Mouse (Mus musculus): Measurements from ENCODE around the gene Zfp282.
A peak's percentile ranks its signal among the peaks of the same experiment; 100 is the strongest.
"Not testable (repeated sequence)": the region's sequence is repeated elsewhere in the genome, so short reads cannot be mapped to it uniquely, and the experiment has no call there.

Gene Zfp282

GRCm38 (mm10) chr6:47877058-47877457 lies at the start of gene Zfp282:
Zfp282 (plus strand) TSS chr6:47877204.
- no peak for DNase-seq

GRCm38 (mm10) chr6:47827462-47827861 lies 49.5 kb upstream of the Zfp282 start:
- DNase-seq = no peak

DNA sequence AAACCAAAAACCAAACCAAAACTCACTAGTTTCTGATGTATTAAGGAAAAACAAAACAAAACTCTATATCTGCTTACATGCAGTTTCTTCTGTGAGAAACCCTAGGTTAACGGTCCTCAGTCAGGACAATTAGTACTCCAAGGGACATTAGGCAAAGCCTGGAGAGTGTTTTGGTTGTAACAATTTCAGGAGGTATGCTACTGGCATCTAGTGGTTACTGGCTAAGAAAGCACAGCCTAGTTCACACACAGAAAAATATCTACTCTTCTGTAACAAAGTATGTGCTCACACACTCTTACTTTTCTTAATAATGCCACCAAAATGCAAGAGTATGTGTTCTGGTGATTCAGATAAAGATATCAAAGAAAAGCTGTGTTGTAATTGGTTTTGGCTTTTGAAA lies 48.1 kb upstream of the Zfp282 start:
- no peak for DNase-seq

DNA sequence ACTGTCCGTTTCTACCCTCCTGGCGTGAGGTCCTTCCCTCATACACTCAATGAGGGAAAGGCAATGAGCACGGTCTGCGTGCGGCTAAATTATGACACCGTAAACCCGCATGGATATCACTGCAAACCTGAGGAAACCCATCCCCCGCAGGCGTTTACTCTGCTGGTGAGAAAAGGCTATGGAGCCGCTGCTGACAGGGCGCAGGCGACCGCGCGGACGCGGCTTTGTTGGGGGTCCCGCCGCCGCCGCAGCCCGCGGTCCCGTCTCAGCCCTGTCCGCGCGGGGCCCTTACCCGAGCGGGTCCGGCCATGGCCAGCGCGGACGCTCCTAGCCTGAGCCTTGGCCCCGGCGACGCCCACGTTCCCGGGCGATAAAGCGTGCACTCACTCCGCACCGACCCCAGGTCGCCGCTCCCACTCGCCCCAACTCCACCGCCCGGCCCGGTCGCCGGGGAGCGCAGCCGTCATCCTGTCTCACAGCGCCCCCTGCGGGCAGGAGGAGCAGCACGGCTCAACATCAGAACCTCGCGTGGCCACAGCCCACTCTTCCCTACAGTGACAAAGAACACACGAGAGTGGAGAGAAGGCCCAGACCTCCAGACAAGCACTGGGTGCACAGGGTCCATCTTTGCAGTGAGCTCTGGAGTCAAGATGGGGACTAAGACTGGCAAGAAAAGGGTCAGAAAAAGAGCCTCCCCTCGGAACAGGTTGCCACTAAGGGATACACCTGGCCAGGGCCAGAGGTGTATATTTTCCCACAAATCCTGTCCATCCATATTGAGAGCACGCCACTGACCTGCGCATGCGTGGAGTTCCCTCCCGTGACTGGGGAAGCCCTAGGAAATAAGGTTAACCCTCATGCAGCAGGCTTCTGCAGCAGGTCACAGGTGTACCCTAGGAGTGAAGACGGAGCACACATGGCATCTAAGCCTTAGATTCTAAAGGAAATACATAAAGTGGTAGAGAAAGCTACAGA lies 46.6 kb upstream of the Zfp282 start, which contains the start of gene Zfp786:
Zfp786 (minus strand) TSS at position 764 of the 975 bp plus-strand sequence.
- DNase-seq = peak; percentile 98

DNA sequence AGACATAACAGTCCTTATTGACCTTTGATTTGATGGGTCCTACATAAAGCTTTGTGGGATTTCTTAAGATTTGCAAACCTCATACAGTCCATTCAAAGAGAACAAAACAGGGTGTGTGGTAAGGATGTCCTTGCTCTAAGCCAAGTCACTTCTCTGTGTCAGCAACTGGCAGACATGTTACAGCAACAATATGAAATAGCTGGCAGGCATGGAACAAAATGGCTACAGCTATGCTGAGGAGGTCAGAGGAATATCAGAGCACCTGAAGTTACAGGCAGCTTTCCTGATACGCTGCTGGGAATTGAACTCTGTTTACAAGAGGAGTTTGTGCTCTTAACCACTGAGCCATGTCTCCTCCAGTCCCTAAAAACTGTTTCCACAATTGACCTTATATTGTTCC lies 44.8 kb upstream of the Zfp282 start:
- DNase-seq = no peak

- DNase-seq = peak; percentile 99
Observed at GRCm38 (mm10) chr6:47835482-47835983, 41.5 kb upstream of the Zfp282 start, which contains the start of gene Zfp398. Zfp398 (plus strand) TSS chr6:47835661.

DNA sequence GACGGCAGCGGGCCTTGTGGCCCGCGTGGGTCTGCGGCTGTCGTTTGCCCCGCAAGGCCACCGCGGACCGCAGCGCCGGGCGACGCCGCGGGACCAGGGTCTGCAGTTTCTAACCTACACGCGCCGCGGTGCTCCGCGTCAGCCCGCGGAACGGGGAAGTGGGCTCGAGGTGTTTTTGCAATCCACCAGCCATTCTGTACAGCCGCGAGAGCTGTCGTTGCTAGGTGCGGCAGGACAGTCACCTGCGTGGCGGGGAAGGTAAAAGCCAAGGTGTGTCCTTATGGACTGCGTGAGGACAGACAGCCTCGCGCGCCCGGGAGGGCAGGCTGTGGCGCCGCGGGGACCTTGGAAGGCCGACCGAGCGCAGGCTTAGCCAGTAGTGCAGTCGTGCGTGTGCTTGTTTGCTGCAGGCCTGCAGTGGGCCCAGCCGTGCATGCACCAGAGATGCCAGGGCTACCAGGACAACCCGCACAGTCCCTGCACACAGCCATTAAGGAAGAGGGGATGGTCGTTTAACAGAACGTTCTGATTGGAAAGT lies 41.0 kb upstream of the Zfp282 start:
- DNase-seq = peak; percentile 94

DNA sequence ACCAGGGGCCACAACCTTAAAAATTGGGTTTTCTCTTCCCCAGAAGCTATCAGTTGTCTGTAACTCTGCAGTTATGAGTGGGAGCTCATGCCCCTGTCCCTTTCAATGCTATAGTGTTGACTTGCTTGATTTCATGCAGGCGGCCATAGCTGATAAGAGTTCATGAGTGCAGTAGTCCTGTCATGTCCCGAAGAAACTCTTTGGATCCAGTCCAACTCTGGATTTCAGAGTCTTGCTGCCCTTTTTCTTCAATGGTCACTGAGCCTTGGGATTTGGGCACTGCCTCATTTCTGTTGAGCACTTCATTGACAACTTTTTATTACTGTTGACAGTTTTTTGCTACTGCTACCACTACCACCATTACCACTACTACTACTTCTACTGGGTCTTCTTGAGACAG lies 39.4 kb upstream of the Zfp282 start:
- DNase-seq = no peak

DNA sequence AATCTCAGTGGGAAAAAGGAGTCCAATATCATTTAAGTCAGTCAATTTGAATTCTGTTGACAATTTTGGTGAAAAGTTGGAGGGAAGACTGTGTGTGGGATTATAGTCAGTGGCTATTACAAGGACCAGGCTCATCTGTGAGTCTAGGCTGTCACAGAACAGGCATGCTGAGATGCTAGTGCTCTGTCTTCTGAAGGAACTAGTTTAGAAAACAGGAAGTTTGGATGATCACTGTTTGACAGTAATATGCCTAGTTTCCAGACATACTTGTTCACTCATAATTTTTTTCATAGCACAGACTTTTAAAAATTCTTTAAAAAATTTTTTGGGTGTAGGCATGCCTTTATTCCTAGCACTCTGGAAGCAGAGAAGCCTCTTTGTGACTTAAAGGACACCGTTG lies 35.9 kb upstream of the Zfp282 start:
- DNase-seq = no peak

- DNase-seq = no peak
Observed at GRCm38 (mm10) chr6:47841831-47842230, 35.2 kb upstream of the Zfp282 start.

- DNase-seq = no peak
Observed at GRCm38 (mm10) chr6:47842337-47842736, 34.7 kb upstream of the Zfp282 start.

DNA sequence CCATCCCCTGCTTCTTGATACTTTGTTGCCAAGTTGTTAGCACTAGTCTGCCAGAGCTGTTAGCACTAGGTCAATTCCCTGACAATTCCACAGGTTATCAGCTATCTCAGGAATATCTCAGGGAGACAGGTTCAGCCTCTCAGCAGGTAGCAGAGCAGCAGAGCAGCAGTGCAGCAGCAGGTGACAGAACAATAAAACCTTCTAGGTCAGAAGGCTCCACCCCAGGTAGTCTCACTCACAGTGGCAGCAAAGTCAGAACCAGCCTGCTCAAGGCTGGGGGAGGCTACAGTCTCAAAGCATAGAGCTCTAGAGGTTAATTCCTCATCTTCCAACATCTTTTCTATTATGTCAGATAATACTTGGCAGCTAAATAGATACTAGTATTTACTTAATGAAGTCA lies 31.2 kb upstream of the Zfp282 start:
- DNase-seq = no peak

- no peak for DNase-seq
Observed at GRCm38 (mm10) chr6:47857241-47857640, 19.8 kb upstream of the Zfp282 start.

GRCm38 (mm10) chr6:47857729-47858128 lies 19.3 kb upstream of the Zfp282 start:
- not testable (repeated sequence) for DNase-seq

GRCm38 (mm10) chr6:47872266-47872665 lies 4.7 kb upstream of the Zfp282 start:
- DNase-seq = no peak

DNA sequence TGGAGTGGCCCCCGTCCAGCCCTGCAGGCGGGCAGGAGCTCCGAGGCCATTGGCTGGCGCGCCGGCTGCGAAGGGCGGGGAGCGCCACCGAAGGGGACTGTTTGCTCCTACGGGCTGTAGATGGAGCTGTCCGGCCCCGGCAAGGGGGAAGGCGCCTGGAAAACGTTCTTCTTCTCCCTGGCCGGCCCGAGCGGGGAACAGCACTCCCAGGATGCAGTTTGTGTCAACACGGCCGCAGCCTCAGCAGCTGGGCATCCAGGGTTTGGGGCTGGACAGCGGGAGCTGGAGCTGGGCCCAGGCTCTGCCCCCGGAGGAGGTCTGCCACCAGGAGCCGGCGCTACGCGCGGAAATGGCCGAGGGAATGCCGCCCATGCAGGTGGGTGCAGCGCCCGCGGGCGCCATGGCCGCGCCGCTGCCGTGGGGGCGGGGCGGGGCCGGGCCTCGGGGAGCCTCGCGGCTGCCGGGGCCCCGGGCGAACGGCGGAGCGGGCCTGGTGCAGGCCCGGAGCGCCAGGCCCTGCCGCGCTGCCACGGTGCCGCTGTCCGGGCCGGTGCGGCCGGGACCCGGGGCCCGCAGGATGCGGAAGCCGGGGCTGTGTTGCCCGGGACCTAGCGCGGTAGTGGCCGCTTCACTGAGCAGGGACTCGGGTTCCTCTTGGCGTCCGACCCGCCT lies 593 bp downstream of the Zfp282 start:
- DNase-seq = peak; percentile 99

DNA sequence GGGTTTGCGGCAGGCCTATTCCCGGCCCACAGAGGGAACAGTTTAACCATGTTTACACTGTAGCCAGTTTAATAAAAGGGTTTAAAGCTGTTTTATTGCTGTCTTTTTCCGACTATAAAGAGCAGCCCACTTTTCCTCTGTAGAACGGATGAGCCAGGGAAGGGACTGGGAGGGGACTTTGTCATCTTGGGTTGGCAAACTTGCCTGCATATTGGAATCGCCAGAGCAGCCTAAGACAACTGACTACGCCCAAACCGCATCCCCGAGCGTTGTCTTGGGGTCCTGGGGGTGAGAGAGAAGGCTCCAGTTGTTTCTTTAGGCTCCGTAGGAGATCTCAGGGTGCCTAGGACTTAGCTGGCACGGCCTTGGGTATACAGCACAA lies 1.1 kb downstream of the Zfp282 start:
- no peak for DNase-seq

- no peak for DNase-seq
Observed at GRCm38 (mm10) chr6:47878593-47878992, 1.6 kb downstream of the Zfp282 start.

DNA sequence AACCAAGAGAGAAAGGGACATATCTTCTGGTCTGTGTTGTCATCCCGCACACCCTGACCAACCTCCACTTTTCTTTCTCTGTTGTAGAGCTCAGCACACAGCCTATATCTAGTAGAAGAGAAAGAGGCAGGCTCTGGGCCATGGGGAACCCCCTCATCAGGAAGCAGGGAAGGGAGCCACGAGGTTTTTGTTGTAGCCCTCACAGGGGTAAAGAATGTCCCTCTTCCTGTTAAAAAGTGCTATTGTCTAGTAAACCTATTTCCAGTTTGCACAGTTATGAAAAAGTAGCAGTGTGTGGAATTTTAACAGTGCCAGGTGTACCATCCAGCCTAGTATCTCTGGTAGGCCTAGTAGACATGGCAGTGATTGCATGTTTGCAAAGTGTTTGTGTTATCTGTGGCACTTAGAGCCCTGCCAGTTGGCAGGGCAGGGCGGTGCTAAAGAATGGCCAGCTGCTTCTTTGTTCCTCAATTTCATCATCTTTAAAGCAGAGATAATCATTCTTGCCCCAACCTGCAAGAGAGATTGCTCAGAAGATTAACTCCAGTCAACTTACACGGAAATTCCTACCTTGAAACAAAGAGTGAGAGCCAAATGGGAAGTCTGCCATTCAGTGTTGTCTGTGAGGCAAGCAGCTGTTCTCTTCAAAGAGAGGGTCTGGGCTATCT lies 2.2 kb downstream of the Zfp282 start:
- no peak for DNase-seq

- DNase-seq = no peak
Observed at GRCm38 (mm10) chr6:47880166-47880565, 3.2 kb downstream of the Zfp282 start.

DNA sequence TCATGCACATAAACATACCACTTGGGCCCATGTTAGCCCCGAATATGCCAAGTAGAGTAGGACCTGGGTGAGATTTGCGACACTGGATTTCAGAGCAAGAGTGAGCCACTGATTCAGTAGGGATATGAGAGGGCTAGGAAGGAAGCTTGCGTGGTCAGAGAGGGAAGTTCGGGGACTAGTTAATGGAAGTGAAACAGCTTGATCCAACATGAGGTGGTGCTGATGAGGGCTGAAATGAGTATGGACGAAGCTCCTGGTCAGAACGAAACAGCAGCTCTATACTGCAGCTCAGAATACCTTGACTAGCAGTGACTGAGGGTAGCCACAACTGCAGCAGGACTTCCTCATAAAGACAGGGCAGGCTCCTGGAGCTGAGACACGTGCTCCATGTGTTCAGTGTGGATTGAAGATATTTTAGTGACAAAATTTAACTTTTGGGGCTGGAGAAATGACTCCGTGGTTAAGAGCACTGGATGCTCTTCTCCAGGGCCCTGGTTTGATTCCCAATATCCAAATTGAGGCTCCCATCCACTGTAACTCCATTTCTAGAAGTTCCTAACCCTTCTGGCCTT lies 11.9 kb downstream of the Zfp282 start:
- DNase-seq = peak; percentile 93

- DNase-seq = no peak
Observed at GRCm38 (mm10) chr6:47899416-47899815, 22.4 kb downstream of the Zfp282 start.

DNA sequence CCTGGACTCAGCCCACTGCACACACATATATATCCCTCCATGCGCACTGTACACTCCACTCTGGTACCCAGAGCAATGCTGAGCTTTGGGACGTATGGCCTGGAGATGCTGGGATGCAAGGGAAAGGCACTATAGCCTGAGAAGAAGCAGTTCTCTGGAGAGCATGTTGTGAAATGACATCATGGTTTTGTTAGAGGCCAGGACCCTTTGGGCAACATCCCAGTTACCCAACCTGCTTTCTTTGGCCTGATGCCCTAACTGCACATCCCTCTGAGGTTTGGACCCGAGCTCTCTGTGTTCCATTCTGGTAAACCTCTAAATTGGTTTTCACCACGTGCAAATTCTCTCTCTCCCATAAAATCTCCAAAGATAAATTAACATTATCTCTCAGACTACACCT lies 26.6 kb downstream of the Zfp282 start:
- peak; percentile 89 for DNase-seq

Data from heart, adult 11 months (tissue).